In genomic region chr4:103793589-103794312, GRCm38 (mm10) we compare ENCODE assay signal across 14 mouse cellular contexts.
DNase-seq lines count a peak whose midpoint lies in the region; ATAC-seq and TF ChIP-seq lines count a peak whose summit lies in the region.
"Had no signal": no experiment of that assay in that cellular context is flagged by ENCODE, and none has a peak within 500 bp of the region (broad histone marks: within the 10 kb centered on the region; RNA-seq: fewer than 3 reads in every experiment).

No protein-coding gene starts in this region.

- ATAC-seq in forebrain, embryonic 16.5 days, result peak; percentile 43; the same call in 1 of the 2 replicates
- peak; percentile 81; the same call in 1 of the 2 replicates for ATAC-seq in kidney, embryonic 14.5 days (ENCODE audit: low FRiP score, low TSS enrichment)
- no peak for ATAC-seq in liver, postnatal 0 days
- ATAC-seq: midbrain, embryonic 16.5 days had no signal

- no peak for TF ChIP-seq CTCF in liver, postnatal 0 days (IDR thresholded peaks at IDR 0.05; ENCODE audit: low read depth)

- 66% methylated on average over 8 of the region's 8 CpGs for WGBS in forebrain, embryonic 16.5 days
- WGBS in forebrain, embryonic 10.5 days, result 93% methylated on average over 8 of the region's 8 CpGs
- WGBS in kidney, embryonic 14.5 days, result 64% methylated on average over 8 of the region's 8 CpGs
- 64% methylated on average over 8 of the region's 8 CpGs for WGBS in liver, postnatal 0 days (ENCODE audit: insufficient replicate concordance)

- no peak overlapping the region for H3K4me2 ChIP-seq in forebrain, embryonic 16.5 days (ENCODE audit: low read length)
- no peak overlapping the region for H3K4me2 ChIP-seq in kidney, embryonic 14.5 days (replicated peaks; ENCODE audit: low read depth, low read length)
- no peak overlapping the region for H3K4me2 ChIP-seq in liver, postnatal 0 days (ENCODE audit: low read depth, low read length)
- H3K4me2 ChIP-seq: neural tube, embryonic 15.5 days had no signal

- no peaks in the 10 kb centered on the region for H3K27me3 ChIP-seq in forebrain, embryonic 16.5 days (replicated peaks; ENCODE audit: control insufficient read depth, insufficient read depth, low read length)
- H3K27me3 ChIP-seq in forebrain, embryonic 10.5 days (ENCODE audit: poor library complexity, severe bottlenecking), result no peaks in the 10 kb centered on the region
- H3K27me3 ChIP-seq in kidney, embryonic 14.5 days (ENCODE audit: control insufficient read depth, insufficient read depth, low read length), result no peaks in the 10 kb centered on the region
- H3K27me3 ChIP-seq in liver, postnatal 0 days (ENCODE audit: insufficient read depth, low read length), result no peaks in the 10 kb centered on the region
- H3K27me3 ChIP-seq: neural tube, embryonic 15.5 days had no signal

- no peak overlapping the region for H3K9ac ChIP-seq in forebrain, embryonic 16.5 days (replicated peaks; ENCODE audit: low read depth, low read length)
- H3K9ac ChIP-seq in kidney, embryonic 14.5 days (ENCODE audit: low read depth, low read length), result no peak overlapping the region
- H3K9ac ChIP-seq in liver, postnatal 0 days (replicated peaks), result no peak overlapping the region
- H3K9ac ChIP-seq: liver, embryonic 14.5 days; neural tube, embryonic 15.5 days had no signal

- H3K27ac ChIP-seq in forebrain, embryonic 16.5 days (ENCODE audit: low read length), result no peak overlapping the region
- no peak overlapping the region for H3K27ac ChIP-seq in forebrain, embryonic 10.5 days
- peak overlapping the region; percentile 24; the same call in 1 of the 2 replicates for H3K27ac ChIP-seq in kidney, embryonic 14.5 days (ENCODE audit: low read depth, low read length)
- H3K27ac ChIP-seq in liver, postnatal 0 days (ENCODE audit: low read depth), result no peak overlapping the region
- H3K27ac ChIP-seq: liver, embryonic 14.5 days; neural tube, embryonic 15.5 days had no signal

- no peaks in the 10 kb centered on the region for H3K36me3 ChIP-seq in forebrain, embryonic 16.5 days (ENCODE audit: control insufficient read depth, insufficient read depth)
- H3K36me3 ChIP-seq in forebrain, embryonic 10.5 days (replicated peaks), result no peaks in the 10 kb centered on the region
- no peaks in the 10 kb centered on the region for H3K36me3 ChIP-seq in kidney, embryonic 14.5 days (ENCODE audit: control insufficient read depth, insufficient read depth, low read length)
- no peaks in the 10 kb centered on the region for H3K36me3 ChIP-seq in liver, postnatal 0 days (replicated peaks; ENCODE audit: insufficient read depth, low read length)
- H3K36me3 ChIP-seq: neural tube, embryonic 15.5 days had no signal

- 0 out of 2 replicates have a peak, but pooled peaks cover 5% of the 10 kb centered on the region for H3K4me1 ChIP-seq in forebrain, embryonic 16.5 days (replicated peaks; ENCODE audit: control insufficient read depth, insufficient read depth, low read length)
- 0 out of 2 replicates have a peak, but pooled peaks cover 5% of the 10 kb centered on the region for H3K4me1 ChIP-seq in forebrain, embryonic 10.5 days
- no peaks in the 10 kb centered on the region for H3K4me1 ChIP-seq in kidney, embryonic 14.5 days (ENCODE audit: control insufficient read depth, insufficient read depth, low read length)
- no peaks in the 10 kb centered on the region for H3K4me1 ChIP-seq in liver, postnatal 0 days (ENCODE audit: insufficient read depth)

- no peak for TF ChIP-seq EP300 in liver, postnatal 0 days (IDR thresholded peaks at IDR 0.05; ENCODE audit: low read depth)

- H3K4me3 ChIP-seq in forebrain, embryonic 16.5 days (replicated peaks; ENCODE audit: low read length), result no peak overlapping the region
- no peak overlapping the region for H3K4me3 ChIP-seq in forebrain, embryonic 10.5 days
- no peak overlapping the region for H3K4me3 ChIP-seq in kidney, embryonic 14.5 days (ENCODE audit: low read length)
- H3K4me3 ChIP-seq in liver, postnatal 0 days (ENCODE audit: low read depth, low read length), result no peak overlapping the region
- H3K4me3 ChIP-seq: neural tube, embryonic 15.5 days had no signal

- H3K9me3 ChIP-seq in forebrain, embryonic 16.5 days (ENCODE audit: control insufficient read depth, low read length), result no peaks in the 10 kb centered on the region
- H3K9me3 ChIP-seq in forebrain, embryonic 10.5 days, result no peaks in the 10 kb centered on the region
- H3K9me3 ChIP-seq in kidney, embryonic 14.5 days (ENCODE audit: control insufficient read depth, low read length), result no peaks in the 10 kb centered on the region
- H3K9me3 ChIP-seq in liver, postnatal 0 days (ENCODE audit: low read length), result no peaks in the 10 kb centered on the region
- H3K9me3 ChIP-seq: neural tube, embryonic 15.5 days had no signal

- DNase-seq in forebrain, embryonic 10.5 days (ENCODE audit: extremely low spot score, low spot score), result no peak
- DNase-seq in kidney, postnatal 25 days, result no peak
- peak; percentile 25 for DNase-seq in right cerebral cortex, adult 18-20 months
- DNase-seq in right cerebral cortex, postnatal 36 days (ENCODE audit: low spot score in 2 of 2), result no peak
- DNase-seq in liver, postnatal 0 days, result no peak
- no peak for DNase-seq in testis, postnatal 14 days (ENCODE audit: low spot score)
- DNase-seq: B cell, adult 2 months; cerebellum, postnatal 36 days; right cerebral cortex, postnatal 25 days had no signal
